Mouse (Mus musculus) midbrain, embryonic 11.5 days (tissue): Measurements from ENCODE around the gene Olfr56. TPM values are rescaled to one million over a fixed set of nuclear protein-coding genes. Genes with fewer than 3 reads are reported as not detected.
"Not testable (repeated sequence)": the region's sequence is repeated elsewhere in the genome, so short reads cannot be mapped to it uniquely, and the experiment has no call there.

Experiments used
- ATAC-seq: fragments of 200-750 bp; cut with Nextera tagmentation; 2 replicates; pipeline ENCODE4 v1.8.0; 2017; ENCODE audit warnings: moderate TSS enrichment, moderate library complexity; ENCODE audit not compliant: low FRiP score
- DNase-seq: peaks from one replicate; pipeline ENCODE4 v3.0.0; 2015; ENCODE audit warnings: low spot score; ENCODE audit errors: missing footprints
- H3K27ac ChIP-seq: fragments of 300-500 bp; sonication (generic); 2 replicates; pipeline ENCODE4 v1.5.1; 2014; ENCODE audit warnings: low read depth, low read length
- H3K27me3 ChIP-seq: fragments of 300-500 bp; sonication (generic); 2 replicates; pipeline ENCODE4 v1.6.1; 2014; ENCODE audit warnings: mild to moderate bottlenecking, low read length, moderate library complexity, mixed read lengths; ENCODE audit not compliant: control insufficient read depth, insufficient read depth
- H3K36me3 ChIP-seq: fragments of 300-500 bp; sonication (generic); 2 replicates; pipeline ENCODE4 v1.6.1; 2014; ENCODE audit warnings: mild to moderate bottlenecking, low read length, moderate library complexity, mixed read lengths; ENCODE audit not compliant: control insufficient read depth, insufficient read depth
- H3K4me1 ChIP-seq: fragments of 300-500 bp; sonication (generic); 2 replicates; pipeline ENCODE4 v1.6.1; 2014; ENCODE audit warnings: low read length; ENCODE audit not compliant: control insufficient read depth, insufficient read depth
- H3K4me2 ChIP-seq: fragments of 300-500 bp; sonication (generic); 2 replicates; pipeline ENCODE4 v1.6.1; 2014; ENCODE audit warnings: mild to moderate bottlenecking, moderate library complexity
- H3K4me3 ChIP-seq: fragments of 300-500 bp; sonication (generic); 2 replicates; pipeline ENCODE4 v1.5.1; 2014; ENCODE audit warnings: low read depth, low read length
- H3K9ac ChIP-seq: fragments of 300-500 bp; sonication (generic); 2 replicates; pipeline ENCODE4 v1.6.1; 2014; ENCODE audit warnings: low read length
- H3K9me3 ChIP-seq: fragments of 300-500 bp; sonication (generic); 2 replicates; pipeline ENCODE4 v1.6.1; 2016; ENCODE audit warnings: low read length; ENCODE audit not compliant: control insufficient read depth
- WGBS: fragments of 180-500 bp; shearing (Covaris S2); extraction: QIAGEN DNeasy Blood & Tissue Kit; methylation state at CpG from one replicate; pipeline ENCODE4 v1.1.7; 2014; 5-methylcytosine and 5-hydroxymethylcytosine counted together
- polyA plus RNA-seq: library from polyadenylated mRNA; unstranded; fragments of >200 nt; fragmentation: Nextera tagmentation; extraction: Ambion mirVana; gene quantifications from 2 replicates; pipeline ENCODE4 v1.2.1, GENCODE M21; 2014

Olfr56 gene
- polyA plus RNA-seq, 1 experiment from 2014 or later = not detected

- H3K4me3 ChIP-seq, H3K4me1 ChIP-seq, ATAC-seq, DNase-seq, H3K36me3 ChIP-seq, H3K9ac ChIP-seq, H3K27ac ChIP-seq, H3K4me2 ChIP-seq, H3K9me3 ChIP-seq, H3K27me3 ChIP-seq: not testable (repeated sequence)
Measured at GRCm38 (mm10) chr11:49012074-49012473, 33.4 kb downstream of the Olfr56 start.

- H3K4me2 ChIP-seq, ATAC-seq, DNase-seq, H3K9ac ChIP-seq, H3K36me3 ChIP-seq, H3K27me3 ChIP-seq, H3K27ac ChIP-seq, H3K9me3 ChIP-seq, H3K4me1 ChIP-seq, H3K4me3 ChIP-seq: not testable (repeated sequence)
Measured at GRCm38 (mm10) chr11:49050064-49050463, 71.4 kb downstream of the Olfr56 start.

GRCm38 (mm10) chr11:49051093-49051891 lies 72.6 kb downstream of the Olfr56 start, which contains the start of gene 9930111J21Rik2:
Gene 9930111J21Rik2 (minus strand): TSS chr11:49051242.
- not testable (repeated sequence) for H3K27me3 ChIP-seq, DNase-seq, H3K9me3 ChIP-seq, H3K9ac ChIP-seq, H3K36me3 ChIP-seq, H3K27ac ChIP-seq, H3K4me3 ChIP-seq, ATAC-seq, H3K4me2 ChIP-seq, H3K4me1 ChIP-seq
- 100% methylated on average over 1 of the region's 6 CpGs for WGBS

GRCm38 (mm10) chr11:49051894-49052293 lies 73.2 kb downstream of the Olfr56 start:
- not testable (repeated sequence) for DNase-seq, ATAC-seq, H3K36me3 ChIP-seq, H3K27me3 ChIP-seq, H3K9me3 ChIP-seq, H3K27ac ChIP-seq, H3K9ac ChIP-seq, H3K4me1 ChIP-seq, H3K4me2 ChIP-seq, H3K4me3 ChIP-seq
- WGBS = no CpG with 5 or more reads among the region's 5 CpGs

- H3K36me3 ChIP-seq, H3K4me3 ChIP-seq, H3K9ac ChIP-seq, H3K9me3 ChIP-seq, H3K4me2 ChIP-seq, ATAC-seq, H3K27me3 ChIP-seq, DNase-seq, H3K4me1 ChIP-seq, H3K27ac ChIP-seq: not testable (repeated sequence)
- WGBS = 80% methylated on average over 2 of the region's 3 CpGs
Measured at GRCm38 (mm10) chr11:49060061-49060460, 81.4 kb downstream of the Olfr56 start.

GRCm38 (mm10) chr11:49061865-49062264 lies 83.2 kb downstream of the Olfr56 start:
- not testable (repeated sequence) for H3K4me1 ChIP-seq, H3K27me3 ChIP-seq, ATAC-seq, H3K9me3 ChIP-seq, H3K9ac ChIP-seq, H3K27ac ChIP-seq, DNase-seq, H3K4me2 ChIP-seq, H3K36me3 ChIP-seq, H3K4me3 ChIP-seq
- 80% methylated on average over 2 of the region's 2 CpGs for WGBS

GRCm38 (mm10) chr11:49063713-49064469 lies 85.2 kb downstream of the Olfr56 start, which contains the start of gene Tgtp2:
Gene Tgtp2 (minus strand): TSS chr11:49064206.
- not testable (repeated sequence) for H3K27me3 ChIP-seq, H3K36me3 ChIP-seq, H3K27ac ChIP-seq, H3K9ac ChIP-seq, DNase-seq, ATAC-seq, H3K4me3 ChIP-seq, H3K4me2 ChIP-seq, H3K4me1 ChIP-seq, H3K9me3 ChIP-seq
- 86% methylated on average over 5 of the region's 5 CpGs for WGBS

- Histone ChIP-seq H3K4me2 (no peak overlapping the region), H3K4me3 (no peak overlapping the region), H3K9me3 (no peaks in the 10 kb centered on the region), H3K4me1 (no peaks in the 10 kb centered on the region), H3K36me3 (no peaks in the 10 kb centered on the region), H3K9ac (no peak overlapping the region), H3K27me3 (no peaks in the 10 kb centered on the region), H3K27ac (no peak overlapping the region)
- no peak for ATAC-seq
- 100% methylated on average over 1 of the region's 1 CpGs for WGBS
- no peak for DNase-seq
Measured at GRCm38 (mm10) chr11:49068358-49068757, 89.7 kb downstream of the Olfr56 start.
